ENCODE assay signal across 8 mouse cellular contexts in the genomic region with DNA sequence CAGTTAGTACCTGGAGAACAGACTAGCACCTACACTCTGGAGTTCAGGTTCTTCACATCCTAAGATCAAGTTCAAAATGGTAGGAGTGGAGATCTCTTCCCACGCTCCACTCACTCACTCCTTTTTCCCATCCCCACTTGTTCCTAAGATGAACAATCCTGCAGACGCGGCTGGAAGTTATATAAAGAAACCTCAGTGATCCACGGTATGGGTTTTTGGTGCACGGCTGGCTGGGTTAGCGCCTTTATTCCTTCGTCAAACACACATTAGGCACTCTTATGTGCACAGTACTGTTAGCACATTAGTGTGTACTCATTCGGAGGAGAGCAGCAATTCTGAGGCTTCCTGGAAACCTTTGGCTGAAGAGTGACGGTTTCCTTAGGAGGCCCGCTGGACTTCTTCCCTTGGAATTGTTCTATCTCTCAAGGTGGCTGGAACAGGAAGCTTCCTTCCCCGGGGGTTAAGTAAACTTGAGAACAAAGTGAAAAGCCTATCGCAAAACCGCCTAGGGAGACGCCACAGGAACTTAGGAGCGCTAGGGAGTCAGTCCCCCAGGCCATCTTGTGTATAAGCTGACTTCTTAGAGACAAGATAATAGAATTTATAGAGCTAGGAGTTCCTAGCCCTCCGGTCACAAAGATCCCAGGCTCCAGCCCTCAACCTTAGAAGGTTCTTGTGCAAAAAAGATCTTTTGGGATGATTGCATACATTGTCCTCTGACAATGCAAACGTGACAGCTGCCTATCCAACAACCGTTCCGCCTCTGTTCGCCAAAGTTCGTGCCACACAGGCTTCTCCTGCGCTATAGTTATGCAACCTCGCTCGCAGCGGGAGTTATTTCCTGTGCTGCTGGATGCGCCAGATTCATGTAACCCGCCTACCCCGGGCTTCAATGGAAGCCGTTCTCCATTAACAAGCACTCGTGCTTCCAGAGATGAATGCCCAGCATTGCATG. TPM values are rescaled to one million over a fixed set of nuclear protein-coding genes. Genes with fewer than 3 reads are reported as not detected.
DNase-seq lines count a peak whose midpoint lies in the region; ATAC-seq and TF ChIP-seq lines count a peak whose summit lies in the region.

No protein-coding gene starts in this region.

- peak overlapping the region; percentile 70 for H3K4me2 ChIP-seq in forebrain, embryonic 12.5 days
- H3K4me2 ChIP-seq in heart, embryonic 15.5 days, result peak overlapping the region; percentile 84
- H3K4me2 ChIP-seq in liver, embryonic 13.5 days, result peak overlapping the region; percentile 94
- peak overlapping the region; percentile 73 for H3K4me2 ChIP-seq in neural tube, embryonic 11.5 days (ENCODE audit: low read depth)

- peaks cover 29% of the 10 kb centered on the region for H3K27me3 ChIP-seq in E14TG2a.4 (ENCODE audit: insufficient read depth, low read length)
- peaks cover 7% of the 10 kb centered on the region for H3K27me3 ChIP-seq in forebrain, embryonic 12.5 days
- no peaks in the 10 kb centered on the region for H3K27me3 ChIP-seq in heart, embryonic 15.5 days
- H3K27me3 ChIP-seq in liver, embryonic 13.5 days, result no peaks in the 10 kb centered on the region
- H3K27me3 ChIP-seq in neural tube, embryonic 11.5 days (ENCODE audit: control insufficient read depth, insufficient read depth, low read length), result no peaks in the 10 kb centered on the region
- H3K27me3 ChIP-seq in testis, adult 2 months (ENCODE audit: control insufficient read depth, insufficient read depth, low read length), result no peaks in the 10 kb centered on the region

- no peak for TF ChIP-seq POLR2A in testis, adult 2 months (IDR thresholded peaks at IDR 0.05; ENCODE audit: control insufficient read depth, low read depth, low read length)

- H3K4me3 ChIP-seq in E14TG2a.4 (replicated peaks; ENCODE audit: low read length), result peak overlapping the region; percentile 89
- peak overlapping the region; percentile 99 for H3K4me3 ChIP-seq in forebrain, embryonic 12.5 days (replicated peaks)
- peak overlapping the region; percentile 84 for H3K4me3 ChIP-seq in heart, embryonic 15.5 days
- peak overlapping the region; percentile 80 for H3K4me3 ChIP-seq in liver, embryonic 13.5 days (replicated peaks)
- peak overlapping the region; percentile 86 for H3K4me3 ChIP-seq in neural tube, embryonic 11.5 days (ENCODE audit: low read depth, low read length)
- peak overlapping the region; percentile 86 for H3K4me3 ChIP-seq in testis, adult 2 months (ENCODE audit: control insufficient read depth, low read depth, low read length)

- no peak for TF ChIP-seq CTCF in E14TG2a.4 (conservative IDR thresholded peaks at IDR 0.05; ENCODE audit: low read length)
- TF ChIP-seq CTCF in testis, adult 2 months (IDR thresholded peaks at IDR 0.05; ENCODE audit: control insufficient read depth, insufficient read depth, insufficient replicate concordance, low read depth, low read length), result no peak

- H3K27ac ChIP-seq in forebrain, embryonic 12.5 days, result peak overlapping the region; percentile 100
- peak overlapping the region; percentile 99 for H3K27ac ChIP-seq in heart, embryonic 15.5 days
- H3K27ac ChIP-seq in liver, embryonic 13.5 days, result peak overlapping the region; percentile 88
- peak overlapping the region; percentile 99 for H3K27ac ChIP-seq in neural tube, embryonic 11.5 days (ENCODE audit: low read depth, low read length)
- peak overlapping the region; percentile 95 for H3K27ac ChIP-seq in testis, adult 2 months (ENCODE audit: control insufficient read depth, insufficient read depth, low read depth, low read length)

- peaks cover 35% of the 10 kb centered on the region for H3K4me1 ChIP-seq in E14TG2a.4 (replicated peaks; ENCODE audit: low read depth, low read length)
- peaks cover 13% of the 10 kb centered on the region for H3K4me1 ChIP-seq in forebrain, embryonic 12.5 days
- peaks cover 16% of the 10 kb centered on the region for H3K4me1 ChIP-seq in heart, embryonic 15.5 days (replicated peaks)
- peaks cover 20% of the 10 kb centered on the region for H3K4me1 ChIP-seq in liver, embryonic 13.5 days (replicated peaks)
- peaks cover 8% of the 10 kb centered on the region for H3K4me1 ChIP-seq in neural tube, embryonic 11.5 days (ENCODE audit: control insufficient read depth, insufficient read depth, low read length)
- H3K4me1 ChIP-seq in testis, adult 2 months (ENCODE audit: control insufficient read depth, insufficient read depth, low read length), result peaks cover 8% of the 10 kb centered on the region

- peak; percentile 35 for DNase-seq in c-Kit-positive CD71-positive TER-119-negative erythroid progenitor cells, embryonic 14.5 days (ENCODE audit: low read depth)
- DNase-seq in kidney, postnatal 25 days, result peak; percentile 81 to 90
- DNase-seq in liver, embryonic 13.5 days, result peak; percentile 38
- DNase-seq in neural tube, embryonic 11.5 days (ENCODE audit: low spot score), result peak; percentile 79

- no peaks in the 10 kb centered on the region; the same call in 1 of the 2 replicates for H3K36me3 ChIP-seq in E14TG2a.4 (ENCODE audit: insufficient read depth, low read length)
- no peaks in the 10 kb centered on the region for H3K36me3 ChIP-seq in forebrain, embryonic 12.5 days (replicated peaks)
- H3K36me3 ChIP-seq in heart, embryonic 15.5 days, result no peaks in the 10 kb centered on the region
- H3K36me3 ChIP-seq in liver, embryonic 13.5 days, result no peaks in the 10 kb centered on the region
- no peaks in the 10 kb centered on the region for H3K36me3 ChIP-seq in neural tube, embryonic 11.5 days (ENCODE audit: control insufficient read depth, insufficient read depth, low read length)
- H3K36me3 ChIP-seq in testis, adult 2 months (ENCODE audit: control insufficient read depth, insufficient read depth, low read length), result no peaks in the 10 kb centered on the region

- WGBS in forebrain, embryonic 12.5 days, result 3% methylated on average over 30 of the region's 30 CpGs
- WGBS in heart, embryonic 15.5 days, result 6% methylated on average over 30 of the region's 30 CpGs
- WGBS in liver, embryonic 13.5 days (ENCODE audit: insufficient replicate concordance), result 12% methylated on average over 30 of the region's 30 CpGs
- 3% methylated on average over 30 of the region's 30 CpGs for WGBS in neural tube, embryonic 11.5 days

- peak overlapping the region; percentile 99 for H3K9ac ChIP-seq in forebrain, embryonic 12.5 days
- peak overlapping the region; percentile 94 for H3K9ac ChIP-seq in heart, embryonic 15.5 days
- H3K9ac ChIP-seq in liver, embryonic 13.5 days, result peak overlapping the region; percentile 90
- H3K9ac ChIP-seq in neural tube, embryonic 11.5 days (ENCODE audit: low read length), result peak overlapping the region; percentile 96

- ATAC-seq in forebrain, embryonic 12.5 days (ENCODE audit: low FRiP score), result peak; percentile 41
- ATAC-seq in heart, embryonic 15.5 days (replicated peaks; ENCODE audit: insufficient number of reproducible peaks, insufficient read depth, low FRiP score, low read depth), result peak; percentile 58
- no peak for ATAC-seq in liver, embryonic 13.5 days (ENCODE audit: low read depth)
- ATAC-seq in neural tube, embryonic 11.5 days (ENCODE audit: insufficient read depth, low FRiP score, low TSS enrichment), result peak; percentile 24

- H3K9me3 ChIP-seq in E14TG2a.4 (ENCODE audit: low read length), result no peaks in the 10 kb centered on the region
- no peaks in the 10 kb centered on the region for H3K9me3 ChIP-seq in forebrain, embryonic 12.5 days
- no peaks in the 10 kb centered on the region for H3K9me3 ChIP-seq in heart, embryonic 15.5 days (replicated peaks)
- H3K9me3 ChIP-seq in liver, embryonic 13.5 days (replicated peaks), result no peaks in the 10 kb centered on the region
- H3K9me3 ChIP-seq in neural tube, embryonic 11.5 days (ENCODE audit: control insufficient read depth, low read length), result no peaks in the 10 kb centered on the region

RNA-seq across cellular contexts. Expression of gene Spred1, which starts 1.6 kb away (rescaled TPM):
- polyA plus RNA-seq in forebrain, embryonic 12.5 days (2016; fragmentation: Nextera tagmentation; extraction: Ambion mirVana), result 13.5 and 19.5 TPM in 2 replicates
- polyA plus RNA-seq in heart, embryonic 15.5 days (2015; fragmentation: Nextera tagmentation; extraction: Ambion mirVana), result 6.9 and 7.6 TPM in 2 replicates
- 2.6 and 2.7 TPM in 2 replicates for polyA plus RNA-seq in liver, embryonic 13.5 days (2015; fragmentation: Nextera tagmentation; extraction: Ambion mirVana)
- 23.4 and 23.5 TPM in 2 replicates for polyA plus RNA-seq in neural tube, embryonic 11.5 days (2014; fragmentation: Nextera tagmentation; extraction: Ambion mirVana)
- 0.76 and 1.0 TPM in 2 replicates for polyA plus RNA-seq in testis, adult 2 months (2012; rRNA removed)

Comparison
In these comparisons a context has a peak if more than half of its experiments do, and no peak if none do; other contexts are left out.
1. DNase-seq: peak in every context shown above with its lines; median percentile 86 in kidney, postnatal 25 days; 79 in neural tube, embryonic 11.5 days; 38 in liver, embryonic 13.5 days; 35 in c-Kit-positive CD71-positive TER-119-negative erythroid progenitor cells, embryonic 14.5 days.